ENCODE assay signal across 7 mouse cellular contexts in genomic region chr7:118489706-118490665, GRCm38 (mm10). TPM values are rescaled to one million over a fixed set of nuclear protein-coding genes. Genes with fewer than 3 reads are reported as not detected.
DNase-seq lines count a peak whose midpoint lies in the region; ATAC-seq and TF ChIP-seq lines count a peak whose summit lies in the region.

No protein-coding gene starts in this region.

- H3K27ac ChIP-seq in spleen, adult 2 months (ENCODE audit: insufficient read depth, low read length): 0 out of 2 replicates have a peak overlapping the region, but pooled peaks have one; percentile 9
- H3K27ac ChIP-seq in forebrain, embryonic 13.5 days: no peak overlapping the region
- no peak overlapping the region for H3K27ac ChIP-seq in limb, embryonic 12.5 days
- H3K27ac ChIP-seq in stomach, embryonic 15.5 days: no peak overlapping the region

- ATAC-seq in forebrain, embryonic 13.5 days: peak; percentile 31; the same call in 1 of the 2 replicates
- ATAC-seq in limb, embryonic 12.5 days (ENCODE audit: insufficient number of reproducible peaks, insufficient read depth, low FRiP score, low TSS enrichment, low read depth): no peak
- ATAC-seq in stomach, embryonic 15.5 days (ENCODE audit: insufficient read depth, low FRiP score, low read depth): no peak

- H3K4me2 ChIP-seq in forebrain, embryonic 13.5 days: peak overlapping the region; percentile 89; the same call in 1 of the 2 replicates
- H3K4me2 ChIP-seq in limb, embryonic 12.5 days: peak overlapping the region; percentile 87
- H3K4me2 ChIP-seq in stomach, embryonic 15.5 days: peak overlapping the region; percentile 85

- peaks cover 7% of the 10 kb centered on the region; the same call in 1 of the 2 replicates for H3K27me3 ChIP-seq in spleen, adult 2 months (ENCODE audit: control insufficient read depth, insufficient read depth, low read length)
- peaks cover 60% of the 10 kb centered on the region for H3K27me3 ChIP-seq in forebrain, embryonic 13.5 days
- peaks cover 25% of the 10 kb centered on the region for H3K27me3 ChIP-seq in limb, embryonic 12.5 days
- H3K27me3 ChIP-seq in stomach, embryonic 15.5 days (replicated peaks): peaks cover 12% of the 10 kb centered on the region

- H3K4me3 ChIP-seq in spleen, adult 2 months (ENCODE audit: extremely low read depth, insufficient read depth, insufficient read length): no peak overlapping the region
- peak overlapping the region; percentile 56 for H3K4me3 ChIP-seq in forebrain, embryonic 13.5 days
- peak overlapping the region; percentile 75 for H3K4me3 ChIP-seq in limb, embryonic 12.5 days (replicated peaks)
- peak overlapping the region; percentile 75 for H3K4me3 ChIP-seq in stomach, embryonic 15.5 days (replicated peaks)

- no peaks in the 10 kb centered on the region for H3K9me3 ChIP-seq in forebrain, embryonic 13.5 days (replicated peaks)
- H3K9me3 ChIP-seq in limb, embryonic 12.5 days: no peaks in the 10 kb centered on the region
- H3K9me3 ChIP-seq in stomach, embryonic 15.5 days: no peaks in the 10 kb centered on the region

- 92% methylated on average over 57 of the region's 57 CpGs for WGBS in spleen, adult 2 months
- 13% methylated on average over 57 of the region's 57 CpGs for WGBS in forebrain, embryonic 13.5 days
- 23% methylated on average over 57 of the region's 57 CpGs for WGBS in limb, embryonic 12.5 days
- 46% methylated on average over 57 of the region's 57 CpGs for WGBS in stomach, embryonic 15.5 days

- H3K4me1 ChIP-seq in spleen, adult 2 months (ENCODE audit: control insufficient read depth, insufficient read depth, insufficient read length): peaks cover 16% of the 10 kb centered on the region
- peaks cover 19% of the 10 kb centered on the region for H3K4me1 ChIP-seq in forebrain, embryonic 13.5 days
- peaks cover 43% of the 10 kb centered on the region for H3K4me1 ChIP-seq in limb, embryonic 12.5 days (replicated peaks)
- H3K4me1 ChIP-seq in stomach, embryonic 15.5 days: peaks cover 35% of the 10 kb centered on the region

- peak in 1 of 2 experiments; percentile 4 for DNase-seq in spleen, adult 2 months (ENCODE audit: low read depth in 1 of 2, low spot score in 2 of 2)
- DNase-seq in spleen, postnatal 36 days (ENCODE audit: low spot score in 2 of 2): no peak
- no peak for DNase-seq in cerebellum, postnatal 36 days
- DNase-seq in spleen, adult 18-20 months: no peak

- no peak for TF ChIP-seq CTCF in spleen, adult 2 months (IDR thresholded peaks at IDR 0.05; ENCODE audit: extremely low read depth, insufficient read depth, insufficient read length, insufficient replicate concordance)

- no peaks in the 10 kb centered on the region for H3K36me3 ChIP-seq in spleen, adult 2 months (ENCODE audit: control insufficient read depth, insufficient read depth, low read length)
- no peaks in the 10 kb centered on the region for H3K36me3 ChIP-seq in forebrain, embryonic 13.5 days (ENCODE audit: poor library complexity, severe bottlenecking)
- peaks cover 16% of the 10 kb centered on the region for H3K36me3 ChIP-seq in limb, embryonic 12.5 days
- H3K36me3 ChIP-seq in stomach, embryonic 15.5 days: peaks cover 11% of the 10 kb centered on the region; the same call in 1 of the 2 replicates

- H3K9ac ChIP-seq in forebrain, embryonic 13.5 days: no peak overlapping the region
- no peak overlapping the region; the same call in 1 of the 2 replicates for H3K9ac ChIP-seq in limb, embryonic 12.5 days (replicated peaks)
- H3K9ac ChIP-seq in stomach, embryonic 15.5 days: 0 out of 2 replicates have a peak overlapping the region, but pooled peaks have one; percentile 85

- TF ChIP-seq POLR2A in spleen, adult 2 months (IDR thresholded peaks at IDR 0.05; ENCODE audit: low read depth, low read length): no peak

RNA-seq across cellular contexts. Expression of gene Itpripl2, which starts 1.8 kb away (rescaled TPM):
- 7.6 and 10.4 TPM in 2 replicates for polyA plus RNA-seq in spleen, adult 2 months (2012; rRNA removed)
- 0.67 and 0.74 TPM in 2 replicates for polyA plus RNA-seq in forebrain, embryonic 13.5 days (2015; fragmentation: Nextera tagmentation; extraction: Ambion mirVana)
- 4.6 and 5.0 TPM in 2 replicates for polyA plus RNA-seq in limb, embryonic 12.5 days (2016; fragmentation: Nextera tagmentation; extraction: Ambion mirVana)
- polyA plus RNA-seq in stomach, embryonic 15.5 days (2015; fragmentation: Nextera tagmentation; extraction: Ambion mirVana): 6.2 and 6.4 TPM in 2 replicates

RNA-seq across cellular contexts. Expression of gene Syt17, which starts 42.0 kb away (rescaled TPM):
- 0.12 and 0.25 TPM in 2 replicates for polyA plus RNA-seq in spleen, adult 2 months (2012; rRNA removed)
- polyA plus RNA-seq in forebrain, embryonic 13.5 days (2015; fragmentation: Nextera tagmentation; extraction: Ambion mirVana): 3.2 and 4.7 TPM in 2 replicates
- 1.7 TPM in 2 replicates for polyA plus RNA-seq in limb, embryonic 12.5 days (2016; fragmentation: Nextera tagmentation; extraction: Ambion mirVana)
- 6.5 and 7.4 TPM in 2 replicates for polyA plus RNA-seq in stomach, embryonic 15.5 days (2015; fragmentation: Nextera tagmentation; extraction: Ambion mirVana)

RNA-seq across cellular contexts. Expression of gene Coq7, which starts 43.2 kb away (rescaled TPM):
- polyA plus RNA-seq in spleen, adult 2 months (2012; rRNA removed): 10.9 and 13.2 TPM in 2 replicates
- polyA plus RNA-seq in forebrain, embryonic 13.5 days (2015; fragmentation: Nextera tagmentation; extraction: Ambion mirVana): 109 and 119 TPM in 2 replicates
- polyA plus RNA-seq in limb, embryonic 12.5 days (2016; fragmentation: Nextera tagmentation; extraction: Ambion mirVana): 86.6 and 95.2 TPM in 2 replicates
- 105 and 113 TPM in 2 replicates for polyA plus RNA-seq in stomach, embryonic 15.5 days (2015; fragmentation: Nextera tagmentation; extraction: Ambion mirVana)
